Mouse (Mus musculus) small intestine, adult 2 months (tissue): ENCODE measurements around the gene Npsr1. TPM values are rescaled to one million over a fixed set of nuclear protein-coding genes. Genes with fewer than 3 reads are reported as not detected.

Source experiments
- H3K27ac ChIP-seq: fragments of 200-500 bp; 2 replicates; pipeline ENCODE4 v1.5.1; 2012; ENCODE audit warnings: low read depth, low read length, control low read depth, inconsistent platforms; ENCODE audit not compliant: insufficient read depth
- H3K27me3 ChIP-seq: fragments of 200-500 bp; 2 replicates; pipeline ENCODE4 v1.6.1; 2012; ENCODE audit warnings: mild to moderate bottlenecking, moderate library complexity, low read length, inconsistent platforms; ENCODE audit not compliant: control insufficient read depth, insufficient read depth
- H3K36me3 ChIP-seq: fragments of 200-500 bp; 2 replicates; pipeline ENCODE4 v1.6.1; 2012; ENCODE audit warnings: mild to moderate bottlenecking, low read length, control low read depth, inconsistent platforms; ENCODE audit not compliant: control insufficient read depth, insufficient read depth
- H3K4me1 ChIP-seq: fragments of 200-500 bp; 2 replicates; pipeline ENCODE4 v1.6.1; 2012; ENCODE audit warnings: low read length, inconsistent platforms, mixed read lengths; ENCODE audit not compliant: control insufficient read depth, insufficient read depth, insufficient read length
- H3K4me3 ChIP-seq: fragments of 200-500 bp; 2 replicates; pipeline ENCODE4 v1.5.1; 2012; ENCODE audit warnings: low read depth, mild to moderate bottlenecking, control low read depth, inconsistent platforms, low read length, moderate library complexity
- CTCF ChIP-seq: fragments of 200-500 bp; IDR thresholded peaks from 2 replicates; pipeline ENCODE4 v1.5.1; 2012; ENCODE audit warnings: low read depth, mild to moderate bottlenecking, control low read depth, inconsistent platforms, low read length, moderate library complexity, mixed read lengths; ENCODE audit not compliant: insufficient replicate concordance, insufficient read length; ENCODE audit errors: extremely low read depth
- POLR2A ChIP-seq: fragments of 200-500 bp; IDR thresholded peaks from 2 replicates; pipeline ENCODE4 v1.6.1; 2012; ENCODE audit warnings: low read depth, mild to moderate bottlenecking, control low read depth, inconsistent platforms, low read length, moderate library complexity
- WGBS: fragments of 180-500 bp; shearing (Covaris S2); methylation state at CpG from one replicate; pipeline ENCODE4 v1.1.7; 2018; 5-methylcytosine and 5-hydroxymethylcytosine counted together
- polyA plus RNA-seq: library from polyadenylated mRNA; depleted of rRNA; stranded (reverse); fragments of >200 nt; gene quantifications from 2 replicates; pipeline ENCODE4 v1.2.3, GENCODE M21; 2012; rRNA removed

Npsr1 gene
- polyA plus RNA-seq: not detected in 2 replicates

DNA sequence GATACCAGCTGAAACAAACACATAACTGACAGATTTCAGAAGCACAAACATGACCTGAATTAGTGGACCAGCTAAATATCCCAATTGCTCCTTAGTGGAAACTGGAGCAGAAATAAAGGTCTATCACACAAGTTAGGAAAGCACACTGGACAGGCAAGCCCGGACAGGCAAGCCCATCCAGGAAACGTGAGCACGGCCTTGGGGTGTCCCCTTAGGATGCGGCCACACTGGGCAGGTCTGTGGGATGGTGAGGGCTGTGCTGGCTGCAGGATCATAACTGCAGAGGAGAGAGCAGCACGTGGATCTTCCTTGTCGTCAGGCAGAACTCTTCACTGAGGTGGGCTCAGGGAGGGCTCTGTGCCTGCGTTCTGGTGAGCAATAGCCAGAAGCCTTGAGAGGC lies at the start of gene Npsr1:
Npsr1 (plus strand) TSS at position 301 of the 400 bp plus-strand sequence.
- WGBS: 63% methylated on average over 7 of the region's 7 CpGs
- TF ChIP-seq POLR2A (no peak), CTCF (no peak)
- no peaks in the 10 kb centered on the region for H3K27me3 ChIP-seq
- no peak within 1 kb of the TSS for H3K4me3 ChIP-seq
- H3K36me3 ChIP-seq: no peaks in the 10 kb centered on the region
- no peaks in the 10 kb centered on the region for H3K4me1 ChIP-seq
- H3K27ac ChIP-seq: no peak within 1 kb of the TSS

DNA sequence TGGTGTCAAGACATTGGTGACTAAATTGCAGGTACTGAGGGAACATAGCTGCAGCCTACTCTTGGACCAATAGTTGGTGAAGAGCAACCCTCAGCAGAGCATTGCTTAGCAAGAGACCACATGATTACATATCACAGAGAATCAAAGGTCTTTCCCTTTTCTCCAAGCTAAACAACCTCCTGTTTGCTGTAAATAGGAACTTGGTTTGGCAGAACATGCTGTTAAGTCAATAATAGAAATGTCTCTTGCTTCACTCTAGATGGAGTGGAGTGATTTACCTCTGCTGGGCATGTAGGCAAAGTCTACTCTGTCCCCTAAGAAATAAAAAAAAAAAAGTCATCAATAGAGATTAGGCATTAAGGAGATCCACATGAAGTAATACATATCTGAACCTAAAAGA lies 46.3 kb upstream of the Npsr1 start:
- H3K36me3 ChIP-seq: no peaks in the 10 kb centered on the region
- TF ChIP-seq CTCF: no peak
- TF ChIP-seq POLR2A: no peak
- no peaks in the 10 kb centered on the region for H3K4me1 ChIP-seq
- H3K4me3 ChIP-seq: no peak overlapping the region
- no peak overlapping the region for H3K27ac ChIP-seq
- H3K27me3 ChIP-seq: no peaks in the 10 kb centered on the region

DNA sequence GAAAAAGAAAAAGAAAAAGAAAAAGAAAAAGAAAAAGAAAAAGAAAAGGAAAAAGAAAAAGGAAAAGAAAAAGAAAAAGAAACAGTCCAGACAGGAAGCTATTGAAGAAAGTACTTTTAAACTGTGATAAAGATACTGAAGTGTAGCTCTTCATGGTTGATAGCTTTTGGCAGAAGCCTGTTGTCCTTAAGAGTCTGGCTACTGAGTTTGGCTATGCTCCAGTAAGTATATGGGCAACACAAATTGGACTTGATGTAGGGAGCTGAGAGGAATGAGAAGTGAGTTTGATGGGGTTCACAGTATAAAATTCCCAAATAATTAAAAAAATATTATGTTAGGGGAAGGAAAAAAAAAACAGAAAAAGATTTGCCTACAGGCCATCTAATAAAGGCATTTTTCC lies 34.5 kb upstream of the Npsr1 start:
- Histone ChIP-seq H3K27ac (no peak overlapping the region), H3K36me3 (no peaks in the 10 kb centered on the region), H3K27me3 (no peaks in the 10 kb centered on the region), H3K4me1 (no peaks in the 10 kb centered on the region), H3K4me3 (no peak overlapping the region)
- TF ChIP-seq CTCF: no peak
- no peak for TF ChIP-seq POLR2A

DNA sequence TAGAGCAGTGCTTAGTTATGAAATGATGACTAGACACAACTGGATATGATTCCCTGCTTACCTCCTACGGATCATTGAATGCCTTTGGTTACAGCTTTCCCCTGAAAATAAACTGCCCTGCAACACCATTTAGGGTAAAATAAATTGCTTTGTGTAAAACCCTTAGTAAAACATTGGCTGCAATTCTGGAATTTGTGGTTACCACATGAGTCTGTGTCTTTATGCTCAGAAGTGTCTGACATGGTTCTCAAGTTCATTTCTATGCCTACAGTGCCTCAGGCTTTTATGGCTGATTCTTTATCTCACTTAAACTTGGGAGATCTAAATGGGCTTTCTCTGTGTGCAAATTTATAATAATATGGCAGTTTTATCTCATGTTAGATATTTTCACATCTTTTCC lies 26.1 kb upstream of the Npsr1 start:
- H3K27ac ChIP-seq: no peak overlapping the region
- 73% methylated on average over 1 of the region's 1 CpGs for WGBS
- no peak overlapping the region for H3K4me3 ChIP-seq
- no peaks in the 10 kb centered on the region for H3K36me3 ChIP-seq
- no peaks in the 10 kb centered on the region for H3K4me1 ChIP-seq
- TF ChIP-seq CTCF: no peak
- no peaks in the 10 kb centered on the region for H3K27me3 ChIP-seq

DNA sequence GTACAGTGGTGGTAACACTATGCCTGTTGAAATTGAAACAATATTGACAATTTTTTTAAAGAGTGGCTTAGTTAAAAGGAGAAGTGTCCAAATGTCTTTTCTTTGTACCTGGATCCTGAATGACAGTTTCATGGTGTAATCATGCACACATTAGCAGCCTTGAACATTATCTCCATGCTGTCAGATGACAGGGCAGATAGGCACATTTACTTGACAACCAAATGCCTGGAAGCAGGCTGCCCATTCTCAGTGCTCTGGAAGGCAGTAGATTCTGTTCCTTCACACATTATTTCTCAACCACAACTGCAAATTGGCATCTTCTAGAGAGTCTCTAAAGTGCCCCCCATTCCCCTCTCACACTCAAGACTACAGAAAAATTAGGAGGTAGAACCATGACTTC lies 20.2 kb upstream of the Npsr1 start:
- Histone ChIP-seq H3K4me3 (no peak overlapping the region), H3K27me3 (no peaks in the 10 kb centered on the region), H3K4me1 (no peaks in the 10 kb centered on the region), H3K36me3 (no peaks in the 10 kb centered on the region), H3K27ac (no peak overlapping the region)
- TF ChIP-seq CTCF (no peak), POLR2A (no peak)

DNA sequence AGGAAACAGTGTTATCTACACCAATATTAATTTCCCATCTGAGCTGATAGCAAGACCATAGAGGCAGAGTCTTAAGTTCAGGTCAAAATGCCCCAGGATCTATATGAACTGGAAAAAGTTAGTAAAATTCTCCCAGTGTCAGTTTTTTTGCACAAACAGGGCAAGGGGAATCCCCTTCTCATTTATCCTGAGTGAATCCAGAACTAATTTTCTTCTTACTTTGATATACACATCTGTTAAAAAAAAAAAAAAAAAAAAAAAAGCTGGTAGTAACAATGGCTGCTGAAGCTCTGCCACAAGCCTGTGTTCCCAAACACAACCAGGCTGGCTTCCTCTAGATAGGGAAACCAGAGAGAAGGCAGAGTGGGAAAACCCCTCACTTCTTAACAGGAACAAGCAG lies 5.9 kb upstream of the Npsr1 start:
- H3K4me1 ChIP-seq: no peaks in the 10 kb centered on the region
- TF ChIP-seq POLR2A (no peak), CTCF (no peak)
- no peaks in the 10 kb centered on the region for H3K27me3 ChIP-seq
- H3K4me3 ChIP-seq: no peak overlapping the region
- no peak overlapping the region for H3K27ac ChIP-seq
- no peaks in the 10 kb centered on the region for H3K36me3 ChIP-seq

DNA sequence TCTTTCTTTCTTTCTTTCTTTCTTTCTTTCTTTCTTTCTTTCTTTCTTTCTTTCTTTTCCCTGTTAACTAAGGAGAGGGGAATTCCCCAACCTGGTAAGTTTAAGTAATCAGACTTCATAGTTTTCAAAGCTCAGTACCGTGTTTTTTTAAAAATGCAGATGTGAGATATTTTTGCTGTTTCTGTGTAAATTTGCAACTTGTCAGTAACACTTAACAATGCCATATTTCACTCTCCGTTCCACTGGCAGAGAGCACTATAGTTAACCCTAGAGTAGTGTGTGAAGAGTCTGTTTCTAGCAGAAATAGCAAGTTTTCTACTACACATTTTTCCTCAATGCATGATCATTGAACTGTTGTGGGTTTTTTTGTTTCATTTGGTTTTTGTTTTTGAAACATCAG lies 730 bp downstream of the Npsr1 start:
- Histone ChIP-seq H3K27ac (no peak overlapping the region), H3K4me3 (no peak overlapping the region), H3K36me3 (no peaks in the 10 kb centered on the region), H3K4me1 (no peaks in the 10 kb centered on the region), H3K27me3 (no peaks in the 10 kb centered on the region)
- WGBS: 50% methylated on average over 2 of the region's 2 CpGs
- no peak for TF ChIP-seq CTCF
- TF ChIP-seq POLR2A: no peak

DNA sequence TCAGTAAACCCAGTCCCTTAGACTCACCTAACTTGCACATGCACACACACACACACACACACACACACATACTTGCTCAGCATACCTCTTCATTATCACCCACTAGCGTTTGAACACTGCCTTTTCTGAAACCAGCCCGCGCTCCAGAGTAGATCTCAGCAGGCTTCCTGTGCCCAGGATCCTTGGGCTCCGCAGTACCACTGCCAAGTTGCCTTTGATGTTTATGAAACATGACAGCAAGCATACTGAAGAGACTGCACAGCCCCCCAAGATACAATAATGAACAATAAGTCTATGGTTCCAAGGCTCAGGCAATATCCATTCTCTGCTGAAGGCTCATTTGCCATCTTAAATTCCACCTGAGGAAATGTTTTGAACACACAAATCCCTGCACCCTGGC lies 1.8 kb downstream of the Npsr1 start:
- Histone ChIP-seq H3K36me3 (no peaks in the 10 kb centered on the region), H3K27me3 (no peaks in the 10 kb centered on the region), H3K4me1 (no peaks in the 10 kb centered on the region), H3K4me3 (no peak overlapping the region), H3K27ac (no peak overlapping the region)
- WGBS: 83% methylated on average over 4 of the region's 4 CpGs
- TF ChIP-seq CTCF: no peak
- TF ChIP-seq POLR2A: no peak
